Mouse (Mus musculus): ENCODE measurements around the gene Hspd1. TPM values are rescaled to one million over a fixed set of nuclear protein-coding genes. Genes with fewer than 3 reads are reported as not detected.
A peak's percentile ranks its signal among the peaks of the same experiment; 100 is the strongest.

Gene Hspd1
- polyA plus RNA-seq, 1 experiment from 2014 or later: 333 TPM

DNA sequence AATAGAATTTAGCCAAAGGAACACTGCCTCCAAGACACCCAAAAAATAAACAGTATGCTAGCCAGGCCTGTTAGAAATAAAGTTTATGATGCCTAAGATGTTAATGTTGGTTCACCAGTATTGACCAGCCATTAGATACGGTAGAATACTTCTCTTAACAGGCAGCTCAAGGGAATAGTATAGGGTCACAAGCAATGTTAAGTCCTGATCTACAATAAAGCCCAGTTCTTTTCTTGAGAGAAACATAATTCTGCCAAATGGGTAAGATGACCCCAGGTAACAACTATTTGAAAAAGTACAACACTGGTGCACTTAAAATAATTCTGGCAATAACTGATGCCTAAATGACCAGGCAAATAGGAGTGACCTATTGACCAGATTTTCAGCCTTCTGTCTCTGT lies 60.1 kb downstream of the Hspd1 start:
- Histone ChIP-seq H3K4me3 (peak overlapping the region; percentile 97), H3K36me3 (ENCODE audit: poor library complexity, severe bottlenecking) (no peaks in the 10 kb centered on the region), H3K9ac (0 out of 2 replicates have a peak overlapping the region, but pooled peaks have one; percentile 58), H3K4me1 (peaks cover 24% of the 10 kb centered on the region), H3K9me3 (replicated peaks) (no peaks in the 10 kb centered on the region), H3K27ac (no peak overlapping the region), H3K27me3 (no peaks in the 10 kb centered on the region), H3K4me2 (peak overlapping the region; percentile 55)
- 90% methylated on average over 1 of the region's 1 CpGs for WGBS
- ATAC-seq: 0 out of 2 replicates have a peak, but pooled peaks have one; percentile 1

Other genes starting within 250 kb of the Hspd1 start
- gene Ankrd44, start 161.9 kb downstream of the Hspd1 start, polyA plus RNA-seq (2015; fragmentation: Nextera tagmentation; extraction: Ambion mirVana): 15.7 and 16.6 TPM in 2 replicates
- gene Sf3b1, start 60.8 kb downstream of the Hspd1 start, polyA plus RNA-seq (2015; fragmentation: Nextera tagmentation; extraction: Ambion mirVana): 407 and 413 TPM in 2 replicates
- gene Coq10b, start 35.5 kb downstream of the Hspd1 start, polyA plus RNA-seq (2015; fragmentation: Nextera tagmentation; extraction: Ambion mirVana): 35.0 and 36.6 TPM in 2 replicates
- 360 and 397 TPM in 2 replicates for gene Hspe1, start 111 bp downstream of the Hspd1 start, polyA plus RNA-seq (2015; fragmentation: Nextera tagmentation; extraction: Ambion mirVana)
- gene Mob4, start 43.0 kb upstream of the Hspd1 start, polyA plus RNA-seq (2015; fragmentation: Nextera tagmentation; extraction: Ambion mirVana): 191 and 198 TPM in 2 replicates
- gene Rftn2, start 138.5 kb upstream of the Hspd1 start, polyA plus RNA-seq (2015; fragmentation: Nextera tagmentation; extraction: Ambion mirVana): 10.7 and 11.1 TPM in 2 replicates
- gene Mars2, start 148.9 kb upstream of the Hspd1 start, polyA plus RNA-seq (2015; fragmentation: Nextera tagmentation; extraction: Ambion mirVana): 3.4 and 3.8 TPM in 2 replicates